Comparison of ENCODE assay signal across 11 mouse cellular contexts in the genomic region with DNA sequence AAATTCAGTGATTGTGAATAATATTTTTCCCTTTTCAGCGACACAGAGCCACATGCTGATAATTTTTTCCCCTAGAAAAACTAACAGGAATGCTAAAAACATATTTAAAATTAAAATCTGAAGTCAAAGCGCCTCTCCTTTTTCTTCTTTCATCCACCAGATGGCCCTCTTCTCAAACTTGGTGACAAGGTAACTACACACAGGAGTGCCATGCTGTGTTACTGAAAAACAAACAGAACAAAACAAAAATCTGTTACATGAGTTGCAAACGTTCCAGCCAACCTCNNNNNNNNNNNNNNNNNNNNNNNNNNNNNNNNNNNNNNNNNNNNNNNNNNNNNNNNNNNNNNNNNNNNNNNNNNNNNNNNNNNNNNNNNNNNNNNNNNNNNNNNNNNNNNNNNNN. TPM values are rescaled to one million over a fixed set of nuclear protein-coding genes. Genes with fewer than 3 reads are reported as not detected.
A peak's percentile ranks its signal among the peaks of the same experiment; 100 is the strongest.
DNase-seq lines count a peak whose midpoint lies in the region; ATAC-seq and TF ChIP-seq lines count a peak whose summit lies in the region.
"Had no signal": no experiment of that assay in that cellular context is flagged by ENCODE, and none has a peak within 500 bp of the region (broad histone marks: within the 10 kb centered on the region; RNA-seq: fewer than 3 reads in every experiment).

No protein-coding gene starts in this region.

- H3K27me3 ChIP-seq in intestine, postnatal 0 days (replicated peaks; ENCODE audit: control insufficient read depth, insufficient read depth, low read length) = no peaks in the 10 kb centered on the region
- no peaks in the 10 kb centered on the region for H3K27me3 ChIP-seq in intestine, embryonic 16.5 days (replicated peaks; ENCODE audit: control insufficient read depth, insufficient read depth, low read length)
- H3K27me3 ChIP-seq: hindbrain, embryonic 15.5 days; limb, embryonic 13.5 days had no signal

- H3K4me3 ChIP-seq in intestine, postnatal 0 days (ENCODE audit: low read depth, low read length) = no peak overlapping the region
- no peak overlapping the region for H3K4me3 ChIP-seq in intestine, embryonic 16.5 days (ENCODE audit: low read length)
- H3K4me3 ChIP-seq: hindbrain, embryonic 15.5 days; limb, embryonic 13.5 days had no signal

- TF ChIP-seq CTCF in intestine, postnatal 0 days (IDR thresholded peaks at IDR 0.05; ENCODE audit: low read depth) = peak; percentile 73

- no peak overlapping the region for H3K27ac ChIP-seq in intestine, postnatal 0 days (ENCODE audit: low read depth, low read length)
- H3K27ac ChIP-seq in intestine, embryonic 16.5 days (ENCODE audit: low read length) = no peak overlapping the region
- H3K27ac ChIP-seq: hindbrain, embryonic 15.5 days; limb, embryonic 13.5 days had no signal

- WGBS in intestine, postnatal 0 days = 30% methylated on average over 3 of the region's 3 CpGs
- 23% methylated on average over 3 of the region's 3 CpGs for WGBS in intestine, embryonic 16.5 days

- intact Hi-C loops in heart, postnatal 14 days (cut with DNase I) = loop anchor here (2.0 kb wide), 1 partner anchor 113 kb away; no protein-coding TSS in a partner anchor

- no peak overlapping the region for H3K4me2 ChIP-seq in intestine, postnatal 0 days (replicated peaks; ENCODE audit: low read depth)
- no peak overlapping the region for H3K4me2 ChIP-seq in intestine, embryonic 16.5 days (ENCODE audit: low read depth, low read length)
- H3K4me2 ChIP-seq: hindbrain, embryonic 15.5 days; limb, embryonic 13.5 days had no signal

- no peaks in the 10 kb centered on the region for H3K36me3 ChIP-seq in intestine, postnatal 0 days (ENCODE audit: control insufficient read depth, insufficient read depth)
- H3K36me3 ChIP-seq in intestine, embryonic 16.5 days (ENCODE audit: control insufficient read depth, insufficient read depth, low read length) = no peaks in the 10 kb centered on the region
- H3K36me3 ChIP-seq: hindbrain, embryonic 15.5 days; limb, embryonic 13.5 days had no signal

- no peaks in the 10 kb centered on the region for H3K9me3 ChIP-seq in intestine, postnatal 0 days (ENCODE audit: control insufficient read depth)
- no peaks in the 10 kb centered on the region for H3K9me3 ChIP-seq in intestine, embryonic 16.5 days (ENCODE audit: control insufficient read depth, low read length)
- H3K9me3 ChIP-seq: hindbrain, embryonic 15.5 days; limb, embryonic 13.5 days had no signal

- no peaks in the 10 kb centered on the region for H3K4me1 ChIP-seq in intestine, postnatal 0 days (replicated peaks; ENCODE audit: control insufficient read depth, insufficient read depth, low read length)
- H3K4me1 ChIP-seq in intestine, embryonic 16.5 days (ENCODE audit: control insufficient read depth, insufficient read depth, low read length) = no peaks in the 10 kb centered on the region

- no peak for ATAC-seq in intestine, postnatal 0 days
- no peak for ATAC-seq in intestine, embryonic 16.5 days
- peak; percentile 63 for ATAC-seq in megakaryocyte, adult 5-6 weeks (ENCODE audit: poor library complexity, severe bottlenecking)

- DNase-seq in right cerebral cortex, adult 18-20 months = peak; percentile 13
- no peak for DNase-seq in right cerebral cortex, postnatal 14 days
- DNase-seq in c-Kit-positive CD71-negative TER-119-negative erythroid progenitor cells, embryonic 14.5 days (ENCODE audit: low read depth) = peak; percentile 4
- DNase-seq in heart, postnatal 14 days = no peak
- no peak for DNase-seq in ovary, postnatal 10 days (ENCODE audit: low spot score)

- no peak overlapping the region for H3K9ac ChIP-seq in intestine, postnatal 0 days (ENCODE audit: low read depth, low read length)
- no peak overlapping the region for H3K9ac ChIP-seq in intestine, embryonic 16.5 days (ENCODE audit: low read depth, low read length)
- H3K9ac ChIP-seq: hindbrain, embryonic 15.5 days; limb, embryonic 13.5 days had no signal

RNA-seq across cellular contexts. Expression of a gene that starts 29.8 kb away (rescaled TPM):
- not detected in 2 replicates for polyA plus RNA-seq in intestine, postnatal 0 days (2015; fragmentation: Nextera tagmentation; extraction: Ambion mirVana)
- not detected in 2 replicates for polyA plus RNA-seq in intestine, embryonic 16.5 days (2015; fragmentation: Nextera tagmentation; extraction: Ambion mirVana)
- total RNA-seq in megakaryocyte, adult 5-6 weeks (2015) = not detected in 2 replicates
- not detected in 2 replicates for total RNA-seq in megakaryocyte, adult 5-6 weeks (2017)
- total RNA-seq in heart, postnatal 14 days (2021) = not detected
- polyA plus RNA-seq: limb, embryonic 13.5 days; stomach, embryonic 14.5 days had no signal

Comparison
In these comparisons a context has a peak if more than half of its experiments do, and no peak if none do; other contexts are left out.
1. DNase-seq: peak in right cerebral cortex, adult 18-20 months (single experiment) and c-Kit-positive CD71-negative TER-119-negative erythroid progenitor cells, embryonic 14.5 days (single experiment); none in right cerebral cortex, postnatal 14 days (single experiment), heart, postnatal 14 days (0 of 2) and ovary, postnatal 10 days (single experiment).